Mouse (Mus musculus) frontal cortex, adult (tissue): ENCODE results near the gene Zfhx2.
A peak's percentile ranks its signal among the peaks of the same experiment; 100 is the strongest.
"Not testable (repeated sequence)": the region's sequence is repeated elsewhere in the genome, so short reads cannot be mapped to it uniquely, and the experiment has no call there.

Experiments used
- ATAC-seq: cut with Nextera tagmentation; 2 replicates; pipeline ENCODE4 v1.9.2; 2017; ENCODE audit warnings: mild to moderate bottlenecking, moderate library complexity, mixed read lengths; ENCODE audit not compliant: low TSS enrichment

Gene Zfhx2

DNA sequence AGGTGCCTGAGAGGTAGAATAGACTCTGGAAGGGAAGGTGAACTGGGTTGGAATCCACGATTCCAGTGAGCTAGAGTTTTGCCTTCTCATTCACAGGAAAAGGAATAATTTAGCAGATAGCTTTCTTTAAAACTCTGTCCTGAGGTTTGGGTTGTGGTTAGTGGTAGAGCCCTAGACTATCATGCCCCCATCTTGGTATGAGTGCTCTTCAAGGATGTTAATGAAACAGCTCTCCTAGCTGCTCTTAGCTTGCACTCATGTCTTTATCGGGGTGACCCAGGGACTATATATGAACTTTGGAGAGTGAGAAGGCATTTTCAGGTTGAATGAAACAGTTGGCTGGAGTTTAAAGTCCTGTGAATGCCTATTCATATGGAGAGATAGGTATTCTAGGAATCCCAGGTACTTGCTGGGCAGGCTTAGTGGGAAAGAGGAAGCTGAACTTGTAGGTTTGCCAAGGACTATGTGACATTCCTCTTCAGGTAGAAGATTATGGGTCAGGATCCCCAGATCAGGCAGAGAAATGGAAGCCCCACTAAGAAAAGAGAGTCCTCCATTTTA lies 44.1 kb downstream of the Zfhx2 start:
- ATAC-seq = no peak

DNA sequence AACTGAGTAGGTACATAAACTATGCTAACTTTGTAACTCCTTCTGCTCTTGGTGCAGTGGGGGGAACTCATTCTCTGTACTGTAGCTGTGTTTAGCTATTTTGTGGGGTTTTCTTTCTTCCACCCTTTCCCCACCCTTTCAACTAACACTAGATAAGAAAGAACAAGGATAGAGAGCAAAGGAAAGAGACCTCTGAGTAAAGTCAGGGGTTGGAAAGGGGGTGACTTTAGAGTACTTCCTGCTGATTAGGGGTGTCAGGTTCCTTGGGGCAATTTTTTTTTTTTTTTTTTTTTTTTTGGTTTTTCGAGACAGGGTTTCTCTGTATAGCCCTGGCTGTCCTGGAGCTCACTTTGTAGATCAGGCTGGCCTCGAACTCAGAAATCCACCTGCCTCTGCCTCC lies 48.4 kb downstream of the Zfhx2 start:
- ATAC-seq = not testable (repeated sequence)

DNA sequence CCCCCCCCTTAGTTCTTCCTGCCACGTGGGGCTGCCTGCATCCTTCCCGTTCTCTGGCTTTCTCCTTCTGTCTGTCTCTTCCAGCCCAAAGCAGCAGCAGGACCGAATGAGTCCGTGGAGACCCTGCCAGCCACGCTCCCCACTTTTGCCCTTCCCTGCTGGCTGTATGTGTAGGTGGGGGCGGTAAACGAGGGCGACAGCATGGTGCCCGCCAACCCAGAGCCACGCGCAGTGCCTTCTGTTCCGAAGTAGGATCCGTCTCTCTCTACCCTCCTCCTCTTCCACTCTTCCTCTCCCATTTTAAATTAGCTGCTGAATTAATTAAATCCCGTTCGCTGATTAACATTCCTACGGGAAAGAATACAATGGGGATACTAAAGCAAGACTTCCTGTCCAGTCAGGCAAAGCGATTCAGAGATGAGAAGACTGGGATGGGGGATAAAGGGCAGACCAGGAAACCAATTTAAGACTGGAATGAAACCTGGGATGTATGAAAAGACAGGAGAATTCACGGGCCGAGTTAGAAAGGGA lies 59.4 kb downstream of the Zfhx2 start:
- ATAC-seq = peak; percentile 65; the same call in 1 of the 2 replicates

DNA sequence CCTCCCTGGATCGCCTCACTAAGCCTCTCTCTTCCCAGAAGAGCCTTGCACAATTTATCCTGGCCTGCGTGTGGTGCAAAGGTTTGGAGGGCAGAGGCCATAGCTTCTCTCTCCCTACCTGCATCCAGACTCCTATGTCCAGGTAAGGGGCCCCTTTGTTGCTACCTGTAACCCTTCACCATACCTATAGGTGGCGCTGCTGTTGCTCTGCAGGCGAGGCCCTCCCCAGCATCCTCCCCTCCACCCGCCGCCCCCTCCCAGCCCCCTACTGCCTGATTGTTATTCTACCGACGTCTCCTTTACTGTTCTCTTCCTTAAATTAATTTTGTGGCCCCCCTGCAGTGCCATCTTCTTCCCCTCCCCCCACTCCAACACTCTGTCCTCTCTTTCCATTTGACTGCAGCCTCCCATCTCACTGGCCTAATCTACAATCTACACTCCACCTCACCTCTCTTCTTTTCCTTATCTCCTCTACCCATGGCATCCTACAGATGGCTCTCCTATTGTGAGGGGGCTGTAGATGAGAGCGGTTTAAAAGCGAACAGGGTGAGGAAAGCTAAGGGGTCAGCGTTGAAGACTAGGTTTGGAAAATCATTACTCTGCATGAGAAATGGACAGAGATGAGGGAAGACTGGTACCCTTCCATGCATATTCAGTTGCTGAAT lies 63.0 kb downstream of the Zfhx2 start:
- no peak; the same call in 1 of the 2 replicates for ATAC-seq

DNA sequence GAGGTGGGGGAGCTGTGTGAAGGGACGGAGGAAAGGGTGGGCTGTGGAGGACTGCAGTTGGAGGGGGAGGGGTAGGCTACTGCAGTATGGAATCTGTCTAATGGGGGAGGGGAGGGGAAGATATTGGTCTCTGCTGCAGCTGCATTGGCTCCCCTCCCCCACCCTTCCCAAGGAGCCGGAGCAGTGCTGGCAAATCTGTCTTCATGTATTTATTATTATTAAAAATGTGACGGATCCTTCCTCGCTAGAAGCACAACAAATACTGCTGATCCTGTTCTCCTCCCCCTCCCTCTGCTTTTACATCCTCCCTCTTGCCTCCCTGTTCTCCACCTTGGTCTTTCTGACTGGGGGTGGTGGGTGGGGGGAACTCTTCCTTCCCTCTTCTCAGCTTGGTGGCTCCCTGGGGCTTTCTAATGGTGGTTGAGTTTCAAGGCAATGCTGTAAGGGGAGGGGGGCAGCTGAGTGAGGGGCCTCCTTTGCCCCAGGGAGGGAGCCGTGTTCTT lies 63.7 kb downstream of the Zfhx2 start:
- no peak for ATAC-seq

DNA sequence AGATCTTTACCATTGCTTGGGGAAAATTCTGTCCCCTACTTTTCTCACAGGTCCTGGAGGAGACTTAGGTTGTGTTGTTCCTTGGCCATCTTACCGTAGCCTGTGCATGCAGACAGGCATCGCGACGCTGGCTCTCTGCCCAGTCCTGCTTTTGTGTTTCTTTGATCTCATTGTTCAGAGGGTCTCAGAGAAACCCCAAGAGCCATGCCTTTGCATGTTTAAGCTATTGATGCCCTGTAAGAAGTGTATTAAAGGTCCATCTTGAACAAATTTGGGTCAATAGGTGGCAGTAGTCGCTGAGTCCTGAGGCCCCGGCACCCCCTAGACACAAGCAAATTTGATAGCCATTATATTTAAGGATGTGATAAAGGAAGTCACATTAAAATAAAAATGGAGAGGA lies 64.5 kb downstream of the Zfhx2 start:
- no peak for ATAC-seq

DNA sequence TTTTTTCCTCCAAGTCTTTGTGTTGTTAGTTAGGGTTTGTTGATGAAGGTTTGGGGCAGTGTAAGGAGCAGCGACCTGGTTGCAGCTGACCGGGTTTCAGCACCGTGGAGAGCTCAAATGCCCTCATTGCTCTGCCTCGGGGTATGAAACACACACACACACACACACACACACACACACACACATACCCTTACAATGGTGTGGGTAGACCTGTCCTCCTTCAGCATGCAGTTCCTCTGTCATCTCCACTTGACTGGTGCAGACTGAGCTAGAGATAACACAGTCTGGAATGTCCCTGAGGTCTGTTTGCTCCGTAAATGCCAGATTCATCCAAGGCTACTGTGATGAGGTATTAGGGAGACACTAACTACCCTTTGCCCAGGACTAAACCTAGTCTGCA lies 64.9 kb downstream of the Zfhx2 start:
- ATAC-seq = no peak

DNA sequence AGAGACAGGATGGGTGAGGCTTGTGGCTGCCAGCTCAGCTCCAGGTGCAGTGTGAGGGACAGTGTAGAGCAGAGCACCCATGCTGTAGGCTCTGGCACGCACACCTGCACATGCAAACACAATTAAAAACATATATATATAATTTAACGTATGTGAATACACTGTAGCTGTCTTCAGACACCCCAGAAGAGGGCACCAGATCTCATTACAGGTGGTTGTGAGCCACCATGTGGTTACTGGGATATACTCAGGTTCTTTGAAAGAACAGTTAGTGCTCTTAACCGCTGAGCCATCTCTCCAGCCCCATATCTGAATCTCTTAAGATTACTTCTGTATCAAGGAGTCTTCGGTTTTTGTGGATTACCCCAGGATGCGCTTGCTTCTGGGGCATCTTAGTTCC lies 66.6 kb downstream of the Zfhx2 start:
- ATAC-seq = no peak

DNA sequence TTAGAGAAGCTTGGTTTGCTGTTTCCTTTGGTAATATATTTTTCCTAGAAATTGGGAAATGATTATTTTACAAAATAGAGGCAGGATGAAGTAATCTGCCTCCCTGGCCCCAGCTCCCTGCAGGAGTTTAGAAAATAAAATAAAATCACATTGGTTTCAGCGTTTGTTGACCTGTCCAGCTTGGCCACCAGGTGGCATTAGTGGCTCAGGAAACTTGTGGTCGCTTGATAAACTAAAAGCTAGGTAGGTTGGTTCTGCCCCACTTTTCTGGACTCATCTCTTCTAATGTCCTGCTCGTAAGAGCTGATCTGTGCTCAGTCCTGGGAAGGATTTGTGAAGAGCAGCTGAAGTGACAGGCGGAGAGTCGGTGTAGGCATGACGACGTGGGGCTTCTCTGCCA lies 67.9 kb downstream of the Zfhx2 start:
- ATAC-seq = peak; percentile 48

DNA sequence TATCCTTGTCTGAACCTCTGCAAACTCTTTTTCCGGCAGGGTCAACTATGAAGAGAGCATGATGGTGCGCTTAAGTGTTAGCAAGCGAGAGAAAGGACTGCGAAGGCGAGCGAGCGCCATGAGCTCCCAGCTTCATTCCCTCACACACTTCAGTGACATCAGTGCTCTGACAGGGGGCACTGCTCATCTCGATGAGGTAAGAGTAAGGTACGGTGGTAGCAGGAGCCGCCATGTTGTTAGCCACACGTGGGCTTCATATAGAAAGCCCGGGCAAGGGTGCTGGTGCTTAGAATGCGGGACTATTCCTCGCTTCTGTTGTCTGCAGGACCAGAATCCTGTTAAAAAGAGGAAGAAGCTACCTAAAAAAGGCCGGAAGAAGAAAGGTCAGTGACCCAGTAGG lies 69.1 kb downstream of the Zfhx2 start:
- no peak for ATAC-seq

DNA sequence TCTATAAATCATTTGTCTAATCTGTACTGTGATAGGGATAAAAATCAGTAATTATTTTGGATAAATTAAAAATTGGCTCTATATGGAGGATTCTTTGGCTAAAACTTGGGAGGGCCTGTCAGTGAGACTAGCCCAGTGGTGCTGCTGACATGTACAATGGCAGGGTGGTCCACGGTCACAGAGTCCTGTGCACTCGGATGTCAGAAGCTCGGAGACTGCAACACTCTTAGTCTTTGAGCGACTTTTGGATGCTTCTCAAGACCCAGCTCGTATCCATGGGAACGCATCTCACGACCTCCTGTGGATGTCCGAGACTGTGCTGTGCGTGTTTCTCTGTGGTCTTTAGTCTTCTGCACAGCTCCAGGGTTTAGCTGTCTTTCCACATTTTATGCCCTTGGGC lies 71.7 kb downstream of the Zfhx2 start:
- ATAC-seq = no peak

DNA sequence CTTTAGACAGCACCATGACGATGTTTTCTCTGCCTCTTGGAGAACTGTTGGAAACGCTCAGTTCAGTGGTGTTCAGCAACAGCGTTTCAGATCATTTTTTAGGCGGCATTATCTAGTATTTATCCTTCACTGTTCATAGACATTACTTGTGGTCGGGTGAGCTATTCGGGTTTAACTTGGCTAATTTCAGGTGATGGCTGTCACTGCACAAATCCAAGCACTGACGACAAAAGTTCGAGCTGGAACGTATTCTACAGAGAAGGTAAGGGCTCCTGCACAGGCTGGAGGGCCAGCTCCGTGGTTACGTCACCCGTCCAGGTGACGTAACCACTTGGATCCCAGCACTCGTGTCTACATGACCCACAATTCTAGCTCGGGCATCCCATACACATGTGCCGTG lies 75.2 kb downstream of the Zfhx2 start:
- ATAC-seq = no peak

DNA sequence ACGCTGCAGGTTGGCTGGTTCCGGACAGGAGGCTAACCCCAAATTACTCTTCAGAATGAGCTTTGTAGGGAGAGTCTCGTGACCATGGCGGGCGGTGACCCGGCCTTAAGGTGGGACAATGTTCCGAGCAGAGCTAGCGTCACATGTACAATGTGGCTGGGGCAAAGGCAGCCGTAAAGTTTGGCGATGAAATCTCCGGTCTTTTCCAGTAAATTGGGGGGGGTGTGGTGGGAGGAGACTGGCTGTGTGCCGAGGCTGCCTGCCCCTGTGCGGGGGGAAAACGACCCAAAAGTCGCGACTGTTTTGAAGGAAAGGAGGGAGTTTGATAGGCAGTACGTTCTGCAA lies 76.4 kb downstream of the Zfhx2 start:
- peak; percentile 14 for ATAC-seq

DNA sequence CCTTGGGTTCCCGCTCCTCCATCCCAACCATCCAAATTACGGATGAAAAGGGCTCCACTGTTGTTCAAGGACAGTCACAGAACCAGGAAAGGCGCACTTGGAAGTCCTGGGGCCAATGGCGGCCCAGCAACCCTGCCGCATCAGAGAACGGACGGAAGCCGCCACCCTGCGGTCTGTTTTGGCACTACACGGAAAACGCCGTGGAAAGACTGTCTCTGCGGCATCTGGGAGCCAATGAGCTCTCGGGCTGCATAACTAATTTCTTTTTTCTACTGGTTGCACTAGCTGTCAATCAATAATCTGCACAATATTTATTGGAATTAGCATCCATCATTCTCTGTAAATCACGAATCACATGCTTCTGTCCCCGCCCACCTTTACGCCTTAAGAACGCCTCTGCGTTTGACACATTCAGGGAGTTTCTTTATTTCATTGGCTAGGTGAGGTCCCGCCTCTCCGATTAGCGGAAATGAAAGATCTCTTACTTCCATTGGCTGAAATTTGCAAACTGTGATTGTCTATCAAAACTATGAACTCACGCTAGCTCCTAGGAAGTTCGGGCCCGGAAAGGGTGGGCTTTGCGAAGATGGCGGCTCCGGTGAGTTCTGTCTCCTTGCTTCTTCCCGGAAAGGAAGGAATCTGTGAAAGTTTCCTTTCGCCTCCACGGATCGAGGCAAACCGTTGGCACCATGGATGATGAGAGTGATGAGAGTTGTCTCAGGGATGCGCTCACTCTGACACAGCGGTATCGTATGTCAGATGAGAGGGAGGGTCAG lies 76.9 kb downstream of the Zfhx2 start, which contains the start of gene Ngdn:
Ngdn (plus strand) TSS at position 464 of the 776 bp plus-strand sequence.
- peak; percentile 89 for ATAC-seq

DNA sequence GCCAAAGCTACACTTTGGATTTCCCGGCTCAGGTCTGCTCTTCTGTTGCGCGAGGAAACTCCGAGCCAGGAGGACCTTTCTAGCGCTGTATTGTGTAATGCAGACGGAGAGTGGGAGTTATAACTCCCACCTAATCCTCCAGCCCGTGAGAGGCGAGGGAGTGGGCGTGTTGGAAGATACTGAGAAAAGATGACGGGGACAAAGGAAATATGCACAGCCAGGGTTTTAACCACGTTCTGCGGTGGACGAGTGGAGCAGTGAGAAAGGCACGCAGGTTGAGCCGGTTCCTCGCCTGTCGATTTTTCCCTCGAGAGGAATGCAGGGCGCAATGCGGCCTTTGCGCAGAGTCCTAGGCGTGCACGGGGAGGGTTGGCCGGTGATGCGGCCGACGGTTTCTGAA lies 77.5 kb downstream of the Zfhx2 start:
- ATAC-seq = peak; percentile 65

DNA sequence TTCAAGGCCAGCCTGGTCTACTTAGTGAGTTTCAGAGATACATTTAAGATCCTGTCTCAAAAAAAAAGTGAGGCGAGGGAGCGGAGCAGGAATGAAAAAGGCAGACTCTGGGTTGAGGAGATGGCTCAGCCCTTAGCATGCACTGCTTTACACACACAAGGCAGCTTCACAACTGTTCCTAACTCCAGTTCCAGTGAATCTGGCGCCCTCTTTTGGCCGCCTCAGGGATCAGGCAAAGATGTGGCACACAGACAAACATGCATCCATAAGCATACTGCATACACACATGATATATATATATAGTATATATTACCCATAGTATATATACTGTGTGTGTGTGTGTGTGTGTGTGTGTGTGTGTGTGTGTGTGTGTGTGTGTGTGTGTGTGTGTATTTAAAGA lies 81.0 kb downstream of the Zfhx2 start:
- no peak for ATAC-seq
